In the genomic region with DNA sequence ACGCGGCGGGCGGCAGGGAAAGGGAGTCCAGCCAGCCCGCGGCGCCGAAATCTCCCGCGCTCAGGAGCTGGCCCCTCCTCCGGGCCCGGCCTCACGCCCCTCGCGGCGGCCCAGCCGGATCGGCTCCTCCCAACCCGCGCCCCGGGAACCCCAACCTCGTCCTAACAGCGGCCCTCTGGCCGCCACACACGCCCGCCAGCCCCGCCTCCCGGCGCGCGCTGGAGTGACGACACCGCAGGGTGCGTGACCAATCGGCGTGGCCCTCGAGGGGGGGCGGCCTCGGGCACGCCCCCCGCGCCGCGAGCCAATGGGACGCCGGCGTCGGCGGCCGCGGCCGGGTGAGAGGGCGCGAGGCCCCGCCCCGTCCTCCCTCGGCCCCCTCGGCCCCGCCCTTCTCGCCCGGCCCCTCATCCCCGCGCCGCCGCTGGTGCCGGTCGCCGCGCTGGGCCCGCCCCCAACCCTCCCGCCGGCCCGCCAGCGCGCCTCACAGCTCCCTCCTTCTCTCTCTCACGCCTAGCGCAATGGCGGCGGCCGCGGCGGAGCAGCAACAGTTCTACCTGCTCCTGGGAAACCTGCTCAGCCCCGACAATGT, we compare ENCODE assay signal across 7 mouse cellular contexts. TPM values are rescaled to one million over a fixed set of nuclear protein-coding genes. Genes with fewer than 3 reads are reported as not detected.
DNase-seq lines count a peak whose midpoint lies in the region; ATAC-seq and TF ChIP-seq lines count a peak whose summit lies in the region.

Gene Ipo5 (plus strand): TSS at position 492 of the 592 bp plus-strand sequence.

- H3K9me3 ChIP-seq in embryonic facial prominence, embryonic 12.5 days, result no peaks in the 10 kb centered on the region
- no peaks in the 10 kb centered on the region for H3K9me3 ChIP-seq in limb, embryonic 12.5 days
- no peaks in the 10 kb centered on the region for H3K9me3 ChIP-seq in midbrain, embryonic 15.5 days

- peak; percentile 98 for DNase-seq in adrenal gland, postnatal 25 days
- DNase-seq in heart, adult 18-20 months, result peak; percentile 96 to 97
- DNase-seq in kidney, adult 2 months, result peak; percentile 98
- DNase-seq in spleen, adult 2 months (ENCODE audit: low read depth in 1 of 2, low spot score in 2 of 2), result peak; percentile 85 to 92

- H3K4me1 ChIP-seq in embryonic facial prominence, embryonic 12.5 days, result peaks cover 12% of the 10 kb centered on the region; the same call in 1 of the 2 replicates
- peaks cover 4% of the 10 kb centered on the region; the same call in 1 of the 2 replicates for H3K4me1 ChIP-seq in kidney, adult 2 months (ENCODE audit: control insufficient read depth, insufficient read depth, low read length)
- H3K4me1 ChIP-seq in limb, embryonic 12.5 days (replicated peaks), result peaks cover 17% of the 10 kb centered on the region
- H3K4me1 ChIP-seq in midbrain, embryonic 15.5 days, result peaks cover 20% of the 10 kb centered on the region
- peaks cover 2% of the 10 kb centered on the region for H3K4me1 ChIP-seq in spleen, adult 2 months (ENCODE audit: control insufficient read depth, insufficient read depth, insufficient read length)

- no peak for TF ChIP-seq CTCF in kidney, adult 2 months (conservative IDR thresholded peaks at IDR 0.05; ENCODE audit: insufficient read depth, insufficient read length, low read depth, low read length)
- TF ChIP-seq CTCF in spleen, adult 2 months (IDR thresholded peaks at IDR 0.05; ENCODE audit: extremely low read depth, insufficient read depth, insufficient read length, insufficient replicate concordance), result no peak

- peak within 1 kb of the TSS; percentile 89 for H3K27ac ChIP-seq in embryonic facial prominence, embryonic 12.5 days
- peak within 1 kb of the TSS; percentile 66 for H3K27ac ChIP-seq in kidney, adult 2 months (ENCODE audit: insufficient read depth, low read depth, low read length)
- H3K27ac ChIP-seq in limb, embryonic 12.5 days, result peak within 1 kb of the TSS; percentile 91
- peak within 1 kb of the TSS; percentile 90 for H3K27ac ChIP-seq in midbrain, embryonic 15.5 days
- H3K27ac ChIP-seq in spleen, adult 2 months (ENCODE audit: insufficient read depth, low read length), result peak within 1 kb of the TSS; percentile 88

- H3K9ac ChIP-seq in embryonic facial prominence, embryonic 12.5 days, result peak within 1 kb of the TSS; percentile 75
- peak within 1 kb of the TSS; percentile 84 for H3K9ac ChIP-seq in limb, embryonic 12.5 days (replicated peaks)
- peak within 1 kb of the TSS; percentile 87 for H3K9ac ChIP-seq in midbrain, embryonic 15.5 days

- no peak for TF ChIP-seq POLR2A in kidney, adult 2 months (IDR thresholded peaks at IDR 0.05; ENCODE audit: low read depth, low read length)
- TF ChIP-seq POLR2A in spleen, adult 2 months (IDR thresholded peaks at IDR 0.05; ENCODE audit: low read depth, low read length), result peak; percentile 33

- H3K27me3 ChIP-seq in embryonic facial prominence, embryonic 12.5 days, result no peaks in the 10 kb centered on the region
- no peaks in the 10 kb centered on the region for H3K27me3 ChIP-seq in kidney, adult 2 months (replicated peaks; ENCODE audit: control insufficient read depth, insufficient read depth, low read length)
- H3K27me3 ChIP-seq in limb, embryonic 12.5 days, result no peaks in the 10 kb centered on the region
- no peaks in the 10 kb centered on the region for H3K27me3 ChIP-seq in midbrain, embryonic 15.5 days (replicated peaks)
- no peaks in the 10 kb centered on the region for H3K27me3 ChIP-seq in spleen, adult 2 months (ENCODE audit: control insufficient read depth, insufficient read depth, low read length)

- H3K4me3 ChIP-seq in embryonic facial prominence, embryonic 12.5 days, result peak within 1 kb of the TSS; percentile 64
- H3K4me3 ChIP-seq in kidney, adult 2 months (ENCODE audit: insufficient read depth, low read depth, low read length), result peak within 1 kb of the TSS; percentile 87
- peak within 1 kb of the TSS; percentile 89 for H3K4me3 ChIP-seq in limb, embryonic 12.5 days (replicated peaks)
- H3K4me3 ChIP-seq in midbrain, embryonic 15.5 days, result peak within 1 kb of the TSS; percentile 97
- peak within 1 kb of the TSS; percentile 99 for H3K4me3 ChIP-seq in spleen, adult 2 months (ENCODE audit: extremely low read depth, insufficient read depth, insufficient read length)

- no peaks in the 10 kb centered on the region for H3K36me3 ChIP-seq in embryonic facial prominence, embryonic 12.5 days
- H3K36me3 ChIP-seq in kidney, adult 2 months (ENCODE audit: control insufficient read depth, insufficient read depth, low read length), result no peaks in the 10 kb centered on the region
- no peaks in the 10 kb centered on the region for H3K36me3 ChIP-seq in limb, embryonic 12.5 days
- no peaks in the 10 kb centered on the region for H3K36me3 ChIP-seq in midbrain, embryonic 15.5 days (replicated peaks)
- H3K36me3 ChIP-seq in spleen, adult 2 months (ENCODE audit: control insufficient read depth, insufficient read depth, low read length), result no peaks in the 10 kb centered on the region

- H3K4me2 ChIP-seq in embryonic facial prominence, embryonic 12.5 days (replicated peaks), result peak within 1 kb of the TSS; percentile 92
- H3K4me2 ChIP-seq in limb, embryonic 12.5 days, result peak within 1 kb of the TSS; percentile 94
- H3K4me2 ChIP-seq in midbrain, embryonic 15.5 days, result peak within 1 kb of the TSS; percentile 95

- WGBS in embryonic facial prominence, embryonic 12.5 days, result under 1% methylated on average over 75 of the region's 83 CpGs
- under 1% methylated on average over 76 of the region's 83 CpGs for WGBS in kidney, adult 2 months
- 2% methylated on average over 51 of the region's 83 CpGs for WGBS in limb, embryonic 12.5 days
- under 1% methylated on average over 79 of the region's 83 CpGs for WGBS in midbrain, embryonic 15.5 days
- 0% methylated on average over 29 of the region's 83 CpGs for WGBS in spleen, adult 2 months

- ATAC-seq in embryonic facial prominence, embryonic 12.5 days (ENCODE audit: insufficient number of reproducible peaks, insufficient read depth, low FRiP score, low TSS enrichment), result peak; percentile 97
- ATAC-seq in limb, embryonic 12.5 days (ENCODE audit: insufficient number of reproducible peaks, insufficient read depth, low FRiP score, low TSS enrichment, low read depth), result peak; percentile 95
- peak; percentile 95 for ATAC-seq in midbrain, embryonic 15.5 days (replicated peaks)

RNA-seq across cellular contexts. Expression of gene Ipo5, which starts in this region (rescaled TPM):
- 83.9 and 89.9 TPM in 2 replicates for total RNA-seq in adrenal gland, postnatal 25 days (2021)
- 100 and 102 TPM in 2 replicates for polyA plus RNA-seq in embryonic facial prominence, embryonic 12.5 days (2016; fragmentation: Nextera tagmentation; extraction: Ambion mirVana)
- 100 to 1,000 TPM; 114 to 118 TPM for total RNA-seq in heart, adult 18-20 months (2021)
- 18.1 and 20.5 TPM in 2 replicates for polyA plus RNA-seq in kidney, adult 2 months (2012; rRNA removed)
- 103 TPM in 2 replicates for polyA plus RNA-seq in limb, embryonic 12.5 days (2016; fragmentation: Nextera tagmentation; extraction: Ambion mirVana)
- polyA plus RNA-seq in midbrain, embryonic 15.5 days (2015; fragmentation: Nextera tagmentation; extraction: Ambion mirVana), result 57.5 and 58.2 TPM in 2 replicates
- polyA plus RNA-seq in spleen, adult 2 months (2012; rRNA removed), result 10.9 and 11.0 TPM in 2 replicates

Comparison
In these comparisons a context has a peak if more than half of its experiments do, and no peak if none do; other contexts are left out.
1. Peak in every context shown above with its lines: DNase-seq, ATAC-seq, H3K4me3 ChIP-seq and H3K27ac ChIP-seq.